Comparison of ENCODE assay signal across 8 mouse cellular contexts in the genomic region with DNA sequence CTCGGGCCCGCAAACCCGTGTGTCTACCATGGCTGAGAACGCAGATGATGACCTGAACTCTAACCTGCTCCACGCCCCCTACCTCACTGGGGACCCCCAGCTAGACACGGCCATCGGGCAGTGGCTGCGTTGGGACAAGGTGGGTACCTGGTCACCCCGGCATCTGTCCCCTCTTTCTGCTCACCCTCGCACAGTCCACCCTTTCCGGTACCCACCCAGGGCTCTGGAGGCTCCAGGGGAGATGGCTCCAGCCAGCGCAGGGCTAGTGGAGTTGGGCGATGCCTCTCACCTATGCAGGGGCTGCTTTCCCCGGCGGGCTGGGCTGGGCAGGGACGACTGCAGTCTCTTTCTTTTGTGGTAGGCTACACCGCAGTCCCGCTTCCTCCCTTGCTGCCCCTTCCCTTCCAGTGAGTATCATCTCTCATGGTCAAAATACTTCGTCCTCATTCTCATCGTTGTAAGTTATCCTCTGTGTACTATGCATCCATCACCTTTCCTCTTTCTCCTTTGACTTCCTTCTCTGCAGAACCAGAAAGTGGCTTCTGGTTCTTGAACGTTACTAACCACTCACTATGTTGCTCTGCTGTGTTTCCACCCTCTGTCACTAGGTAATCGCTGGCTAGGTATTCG. TPM values are rescaled to one million over a fixed set of nuclear protein-coding genes. Genes with fewer than 3 reads are reported as not detected.
DNase-seq lines count a peak whose midpoint lies in the region; ATAC-seq lines count a peak whose summit lies in the region.

No protein-coding gene starts in this region.

- ATAC-seq in heart, embryonic 11.5 days (replicated peaks; ENCODE audit: insufficient number of reproducible peaks, low FRiP score, low TSS enrichment): peak; percentile 61
- ATAC-seq in forebrain, embryonic 13.5 days: peak; percentile 53
- ATAC-seq in midbrain, embryonic 16.5 days: peak; percentile 79

- H3K9me3 ChIP-seq in heart, embryonic 11.5 days (replicated peaks; ENCODE audit: control insufficient read depth, low read length): no peaks in the 10 kb centered on the region
- H3K9me3 ChIP-seq in forebrain, embryonic 13.5 days (replicated peaks): no peaks in the 10 kb centered on the region
- H3K9me3 ChIP-seq in limb, embryonic 10.5 days (replicated peaks): no peaks in the 10 kb centered on the region
- no peaks in the 10 kb centered on the region for H3K9me3 ChIP-seq in midbrain, embryonic 16.5 days (replicated peaks; ENCODE audit: control insufficient read depth, low read length, poor library complexity, severe bottlenecking)

- peak overlapping the region; percentile 81 for H3K4me3 ChIP-seq in heart, embryonic 11.5 days (ENCODE audit: low read depth, low read length)
- H3K4me3 ChIP-seq in forebrain, embryonic 13.5 days: peak overlapping the region; percentile 88
- peak overlapping the region; percentile 81 for H3K4me3 ChIP-seq in limb, embryonic 10.5 days
- peak overlapping the region; percentile 96 for H3K4me3 ChIP-seq in midbrain, embryonic 16.5 days (ENCODE audit: low read depth, low read length)

- peak overlapping the region; percentile 87 for H3K27ac ChIP-seq in heart, embryonic 11.5 days (ENCODE audit: low read depth, low read length)
- peak overlapping the region; percentile 85 for H3K27ac ChIP-seq in forebrain, embryonic 13.5 days
- peak overlapping the region; percentile 91 for H3K27ac ChIP-seq in limb, embryonic 10.5 days
- H3K27ac ChIP-seq in midbrain, embryonic 16.5 days (ENCODE audit: low read length): peak overlapping the region; percentile 92

- no peaks in the 10 kb centered on the region for H3K36me3 ChIP-seq in heart, embryonic 11.5 days (ENCODE audit: control insufficient read depth, insufficient read depth, low read length)
- no peaks in the 10 kb centered on the region for H3K36me3 ChIP-seq in forebrain, embryonic 13.5 days (ENCODE audit: poor library complexity, severe bottlenecking)
- no peaks in the 10 kb centered on the region for H3K36me3 ChIP-seq in limb, embryonic 10.5 days
- H3K36me3 ChIP-seq in midbrain, embryonic 16.5 days (ENCODE audit: control insufficient read depth, insufficient read depth, low read length): no peaks in the 10 kb centered on the region

- no peaks in the 10 kb centered on the region for H3K4me1 ChIP-seq in heart, embryonic 11.5 days (ENCODE audit: control insufficient read depth, insufficient read depth, low read length)
- peaks cover 12% of the 10 kb centered on the region for H3K4me1 ChIP-seq in forebrain, embryonic 13.5 days
- H3K4me1 ChIP-seq in limb, embryonic 10.5 days: 0 out of 2 replicates have a peak, but pooled peaks cover 4% of the 10 kb centered on the region
- peaks cover 19% of the 10 kb centered on the region for H3K4me1 ChIP-seq in midbrain, embryonic 16.5 days (ENCODE audit: control insufficient read depth, insufficient read depth, low read length)

- no peak for DNase-seq in heart, adult 11 months
- peak; percentile 44 for DNase-seq in CD4-positive helper T cell, adult 2 months (ENCODE audit: low read depth, low spot score)
- DNase-seq in adrenal gland, postnatal 36 days: peak; percentile 5 to 31
- peak; percentile 63 for DNase-seq in limb, embryonic 10.5 days (ENCODE audit: low spot score)
- DNase-seq in thymus, postnatal 14 days: peak; percentile 57

- WGBS in heart, embryonic 11.5 days (ENCODE audit: insufficient replicate concordance): 2% methylated on average over 22 of the region's 23 CpGs
- under 1% methylated on average over 23 of the region's 23 CpGs for WGBS in forebrain, embryonic 13.5 days
- under 1% methylated on average over 23 of the region's 23 CpGs for WGBS in limb, embryonic 10.5 days
- under 1% methylated on average over 23 of the region's 23 CpGs for WGBS in midbrain, embryonic 16.5 days

- H3K27me3 ChIP-seq in heart, embryonic 11.5 days (ENCODE audit: control insufficient read depth, insufficient read depth, low read length): no peaks in the 10 kb centered on the region
- no peaks in the 10 kb centered on the region for H3K27me3 ChIP-seq in forebrain, embryonic 13.5 days
- no peaks in the 10 kb centered on the region for H3K27me3 ChIP-seq in limb, embryonic 10.5 days (ENCODE audit: low read depth, poor library complexity, severe bottlenecking)
- H3K27me3 ChIP-seq in midbrain, embryonic 16.5 days (ENCODE audit: control insufficient read depth, insufficient read depth, low read depth, low read length): no peaks in the 10 kb centered on the region

- peak overlapping the region; percentile 99 for H3K4me2 ChIP-seq in heart, embryonic 11.5 days
- H3K4me2 ChIP-seq in forebrain, embryonic 13.5 days: peak overlapping the region; percentile 96
- peak overlapping the region; percentile 73 for H3K4me2 ChIP-seq in midbrain, embryonic 16.5 days (ENCODE audit: low read length)

- peak overlapping the region; percentile 72 for H3K9ac ChIP-seq in heart, embryonic 11.5 days (ENCODE audit: low read depth, low read length)
- peak overlapping the region; percentile 94 for H3K9ac ChIP-seq in forebrain, embryonic 13.5 days
- H3K9ac ChIP-seq in midbrain, embryonic 16.5 days (ENCODE audit: low read depth, low read length): peak overlapping the region; percentile 87

RNA-seq across cellular contexts. Expression of gene Pgm2l1, which starts 0.8 kb away (rescaled TPM):
- 2.2 and 2.6 TPM in 2 replicates for polyA plus RNA-seq in heart, embryonic 11.5 days (2014; fragmentation: Nextera tagmentation; extraction: Ambion mirVana)
- 1 to 10 TPM; 5.7 to 8.9 TPM for total RNA-seq in adrenal gland, postnatal 36 days (2021)
- 9.5 and 10.3 TPM in 2 replicates for polyA plus RNA-seq in forebrain, embryonic 13.5 days (2015; fragmentation: Nextera tagmentation; extraction: Ambion mirVana)
- polyA plus RNA-seq in limb, embryonic 10.5 days (2016; fragmentation: Nextera tagmentation; extraction: Ambion mirVana): 1.9 and 3.3 TPM in 2 replicates
- polyA plus RNA-seq in midbrain, embryonic 16.5 days (2015; fragmentation: Nextera tagmentation; extraction: Ambion mirVana): 36.5 and 39.4 TPM in 2 replicates

RNA-seq across cellular contexts. Expression of gene Kcne3, which starts 51.7 kb away (rescaled TPM):
- polyA plus RNA-seq in heart, embryonic 11.5 days (2014; fragmentation: Nextera tagmentation; extraction: Ambion mirVana): 5.7 and 5.9 TPM in 2 replicates
- total RNA-seq in adrenal gland, postnatal 36 days (2021): 1 to 10 TPM in 1 of 2 experiments, under 1 TPM in 1; 0.99 to 1.5 TPM
- polyA plus RNA-seq in forebrain, embryonic 13.5 days (2015; fragmentation: Nextera tagmentation; extraction: Ambion mirVana): 1.4 and 2.0 TPM in 2 replicates
- 18.0 and 19.4 TPM in 2 replicates for polyA plus RNA-seq in limb, embryonic 10.5 days (2016; fragmentation: Nextera tagmentation; extraction: Ambion mirVana)
- polyA plus RNA-seq in midbrain, embryonic 16.5 days (2015; fragmentation: Nextera tagmentation; extraction: Ambion mirVana): 0.56 and 0.79 TPM in 2 replicates

RNA-seq across cellular contexts. Expression of gene P4ha3, which starts 57.3 kb away (rescaled TPM):
- 16.2 and 17.5 TPM in 2 replicates for polyA plus RNA-seq in heart, embryonic 11.5 days (2014; fragmentation: Nextera tagmentation; extraction: Ambion mirVana)
- 1 to 10 TPM; 1.2 to 1.4 TPM for total RNA-seq in adrenal gland, postnatal 36 days (2021)
- polyA plus RNA-seq in forebrain, embryonic 13.5 days (2015; fragmentation: Nextera tagmentation; extraction: Ambion mirVana): 1.0 and 1.5 TPM in 2 replicates
- polyA plus RNA-seq in limb, embryonic 10.5 days (2016; fragmentation: Nextera tagmentation; extraction: Ambion mirVana): 1.1 and 2.4 TPM in 2 replicates
- 6.3 and 6.9 TPM in 2 replicates for polyA plus RNA-seq in midbrain, embryonic 16.5 days (2015; fragmentation: Nextera tagmentation; extraction: Ambion mirVana)
